Mouse (Mus musculus) bone marrow macrophage, adult 2 months (primary cell): ENCODE measurements at regions not wholly inside any gene's neighbourhood (a gene's known extent, or its start where the extent isn't known, plus 50 kb on each side); places are given as distances from the start of the nearest gene placed in this dataset.

ENCODE experiments used
- CTCF ChIP-seq: IDR thresholded peaks from 2 replicates; pipeline ENCODE4 v1.5.1; 2012; ENCODE audit warnings: low read depth, mild to moderate bottlenecking, low read length, moderate library complexity
- POLR2A ChIP-seq: IDR thresholded peaks from 2 replicates; pipeline ENCODE4 v1.6.1; 2012; ENCODE audit warnings: mild to moderate bottlenecking, low read depth, low read length, borderline replicate concordance

GRCm38 (mm10) chr9:69937863-69938262 is 51.4 kb upstream of the Bnip2 start:
- TF ChIP-seq CTCF (no peak), POLR2A (no peak)
